Mouse (Mus musculus): Measurements from ENCODE around the gene Hebp2.

DNA sequence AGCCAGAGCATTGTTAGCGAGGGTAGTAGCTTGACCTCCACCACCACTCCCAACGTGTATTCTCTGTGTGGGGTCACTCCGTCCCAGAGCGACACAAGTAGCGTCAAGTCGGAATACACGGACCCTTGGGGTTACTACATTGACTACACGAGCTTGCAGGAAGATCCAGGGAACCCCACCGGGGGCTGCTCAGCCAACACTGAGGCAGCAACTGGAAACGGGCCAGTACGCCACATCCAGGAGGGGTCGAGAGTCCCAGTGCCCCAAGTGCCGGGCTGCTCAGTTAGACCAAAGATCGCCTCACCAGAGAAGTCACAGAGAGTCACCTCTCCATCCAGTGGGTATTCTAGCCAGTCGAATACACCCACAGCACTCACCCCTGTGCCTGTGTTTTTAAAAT lies 20.6 kb downstream of the Hebp2 start:
- TF ChIP-seq ZC3H11A (IDR thresholded peaks at IDR 0.05; ENCODE audit: low read depth, low read length) (no peak), CHD1 (IDR thresholded peaks at IDR 0.05; ENCODE audit: low read depth, low read length) (no peak), CTCF (conservative IDR thresholded peaks at IDR 0.05 in 1 of 2, IDR thresholded peaks at IDR 0.05 in 1 of 2; ENCODE audit: low read depth in 2 of 2, low read length in 2 of 2) (no peak), TBP (conservative IDR thresholded peaks at IDR 0.05; ENCODE audit: low read depth, low read length) (no peak), POLR2A (IDR thresholded peaks at IDR 0.05; ENCODE audit: low read depth, low read length) (no peak), JUN (IDR thresholded peaks at IDR 0.05; ENCODE audit: insufficient read depth, low read depth, low read length) (no peak), ELF1 (IDR thresholded peaks at IDR 0.05; ENCODE audit: low read depth, low read length) (no peak)
